7 mouse cellular contexts compared by ENCODE assay signal in the genomic region with DNA sequence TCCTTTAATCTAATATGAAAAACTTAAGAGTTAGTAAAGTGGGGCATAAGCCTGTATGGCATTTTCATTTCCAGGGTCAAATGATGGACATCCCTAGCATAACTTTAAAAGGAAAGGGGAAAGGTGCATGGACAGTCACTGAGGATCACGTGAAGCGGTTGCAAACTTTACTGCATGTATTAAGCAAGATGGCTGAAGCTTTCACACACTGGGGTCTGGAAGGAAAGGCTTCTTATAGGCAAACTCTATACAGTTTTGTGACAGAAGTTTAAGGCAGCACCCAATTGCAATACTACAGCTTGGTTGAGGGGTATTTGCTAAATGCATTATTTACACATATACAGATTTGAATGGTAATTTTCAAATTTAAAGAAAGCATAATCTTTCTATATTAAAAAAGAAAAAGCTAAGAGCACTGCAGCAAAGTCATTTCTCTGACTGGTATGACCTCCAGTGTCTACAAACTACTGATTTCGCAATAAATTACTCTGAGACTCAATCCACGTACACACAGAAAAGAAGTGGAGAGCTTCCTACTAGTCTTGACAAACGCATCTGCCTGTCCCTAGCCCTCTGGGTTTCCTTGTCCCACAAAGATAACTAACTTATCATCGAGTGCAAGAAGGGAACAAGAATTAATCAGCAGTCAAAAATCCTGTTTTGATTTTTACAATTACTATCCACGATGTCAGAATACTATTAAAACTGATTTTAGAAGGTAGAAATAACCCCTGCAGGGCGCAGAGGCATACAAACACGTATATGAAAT. TPM values are rescaled to one million over a fixed set of nuclear protein-coding genes. Genes with fewer than 3 reads are reported as not detected.
DNase-seq lines count a peak whose midpoint lies in the region; ATAC-seq and TF ChIP-seq lines count a peak whose summit lies in the region.

No protein-coding gene starts in this region.

- TF ChIP-seq POLR2A in limb, embryonic 14.5 days (IDR thresholded peaks at IDR 0.05; ENCODE audit: borderline replicate concordance, extremely low read depth, insufficient read depth, insufficient read length) = no peak

- peaks cover 39% of the 10 kb centered on the region for H3K79me2 ChIP-seq in C2C12 (ENCODE audit: control insufficient read depth, insufficient read depth)

- TF ChIP-seq CTCF in C2C12 (IDR thresholded peaks at IDR 0.05; ENCODE audit: control insufficient read depth, insufficient read depth, insufficient read length) (no peak), G1E (IDR thresholded peaks at IDR 0.05; ENCODE audit: low read depth, low read length) (no peak)

- 0 out of 2 replicates have a peak overlapping the region, but pooled peaks have one; percentile 16 for H3K9ac ChIP-seq in forebrain, embryonic 15.5 days (replicated peaks)
- peak overlapping the region; percentile 81 for H3K9ac ChIP-seq in limb, embryonic 14.5 days (ENCODE audit: low read depth, low read length, severe bottlenecking)

- H3K36me3 ChIP-seq in C2C12 (ENCODE audit: control insufficient read depth, insufficient read depth) (no peaks in the 10 kb centered on the region), G1E (replicated peaks) (no peaks in the 10 kb centered on the region)
- H3K36me3 ChIP-seq in forebrain, embryonic 15.5 days = no peaks in the 10 kb centered on the region
- H3K36me3 ChIP-seq in limb, embryonic 14.5 days (ENCODE audit: control insufficient read depth, insufficient read depth, low read length) = no peaks in the 10 kb centered on the region; the same call in 1 of the 2 replicates

- H3K79me3 ChIP-seq in C2C12 (ENCODE audit: low read depth) = peaks cover 8% of the 10 kb centered on the region

- peak overlapping the region; percentile 34 for H3K4me3 ChIP-seq in C2C12 (ENCODE audit: insufficient read depth, poor library complexity, severe bottlenecking)
- H3K4me3 ChIP-seq in G1E (ENCODE audit: low read depth, low read length) = peak overlapping the region; percentile 88
- H3K4me3 ChIP-seq in forebrain, embryonic 15.5 days = peak overlapping the region; percentile 66
- peak overlapping the region; percentile 76 for H3K4me3 ChIP-seq in limb, embryonic 14.5 days (replicated peaks; ENCODE audit: low read length)

- no peak overlapping the region for H3K27ac ChIP-seq in forebrain, embryonic 15.5 days (replicated peaks)
- peak overlapping the region; percentile 95 for H3K27ac ChIP-seq in limb, embryonic 14.5 days (replicated peaks; ENCODE audit: low read depth, low read length)

- H3K27me3 ChIP-seq in C2C12 (ENCODE audit: control insufficient read depth, insufficient read depth, insufficient read length) = no peaks in the 10 kb centered on the region
- peaks cover 7% of the 10 kb centered on the region for H3K27me3 ChIP-seq in G1E (ENCODE audit: insufficient read depth, low read length)
- H3K27me3 ChIP-seq in forebrain, embryonic 15.5 days = no peaks in the 10 kb centered on the region
- no peaks in the 10 kb centered on the region for H3K27me3 ChIP-seq in limb, embryonic 14.5 days (ENCODE audit: control insufficient read depth, insufficient read depth, low read length)

- 31% methylated on average over 9 of the region's 9 CpGs for WGBS in forebrain, embryonic 15.5 days
- 14% methylated on average over 9 of the region's 9 CpGs for WGBS in limb, embryonic 14.5 days

- 0 out of 2 replicates have a peak, but pooled peaks have one; percentile 6 for ATAC-seq in G1E (ENCODE audit: extremely low read depth, insufficient number of reproducible peaks, low FRiP score, poor library complexity, severe bottlenecking)
- no peak for ATAC-seq in forebrain, embryonic 15.5 days (replicated peaks)
- no peak for ATAC-seq in limb, embryonic 14.5 days (ENCODE audit: low FRiP score, low read depth)

- H3ac ChIP-seq in C2C12 (ENCODE audit: control insufficient read depth, insufficient read length, low read depth) = peak overlapping the region; percentile 31

- peak; percentile 6 for DNase-seq in G1E (ENCODE audit: low spot score)
- DNase-seq in limb, embryonic 14.5 days (ENCODE audit: low spot score) = peak; percentile 7
- DNase-seq in retina, postnatal 1 day = peak; percentile 24
- DNase-seq in urinary bladder, postnatal 25 days (ENCODE audit: low spot score) = no peak
- no peak for DNase-seq in right cerebral cortex, adult 2 months (ENCODE audit: low spot score in 2 of 2)

- peak overlapping the region; percentile 65 for H3K4me2 ChIP-seq in forebrain, embryonic 15.5 days (replicated peaks)
- H3K4me2 ChIP-seq in limb, embryonic 14.5 days (replicated peaks; ENCODE audit: low read depth, low read length, severe bottlenecking) = peak overlapping the region; percentile 56

- H3K9me3 ChIP-seq in G1E (replicated peaks) = no peaks in the 10 kb centered on the region
- H3K9me3 ChIP-seq in forebrain, embryonic 15.5 days = no peaks in the 10 kb centered on the region
- no peaks in the 10 kb centered on the region for H3K9me3 ChIP-seq in limb, embryonic 14.5 days (ENCODE audit: control insufficient read depth, low read length)

- H3K4me1 ChIP-seq in G1E (ENCODE audit: insufficient read depth, low read depth, low read length) = peaks cover 15% of the 10 kb centered on the region
- H3K4me1 ChIP-seq in forebrain, embryonic 15.5 days = peaks cover 24% of the 10 kb centered on the region
- H3K4me1 ChIP-seq in limb, embryonic 14.5 days (ENCODE audit: control insufficient read depth, insufficient read depth, low read length) = peaks cover 20% of the 10 kb centered on the region

TF ChIP-seq in C2C12, 6 proteins besides CTCF, POLR2A, EP300 and RAD21:
- TF ChIP-seq MYOD1 (IDR thresholded peaks at IDR 0.05; ENCODE audit: control insufficient read depth, insufficient read length, low read depth) (no peak), MYOG (IDR thresholded peaks at IDR 0.05; ENCODE audit: control insufficient read depth, extremely low read depth, insufficient read length) (no peak), USF1 (IDR thresholded peaks at IDR 0.05; ENCODE audit: low read depth) (peak; percentile 67), FOSL1 (IDR thresholded peaks at IDR 0.05; ENCODE audit: insufficient read depth, low read length, poor library complexity, severe bottlenecking) (no peak), MAX (IDR thresholded peaks at IDR 0.05) (no peak), CEBPB (IDR thresholded peaks at IDR 0.05; ENCODE audit: low read depth) (peak; percentile 86)
TF ChIP-seq in C2C12: peak in this region for 2.

RNA-seq across cellular contexts. Expression of a gene that starts 1.6 kb away (rescaled TPM):
- polyA plus RNA-seq in C2C12 (2012; fragmentation: generic; extraction: Trizol) (11.6 TPM), G1E (2012) (2.4 and 2.5 TPM in 2 replicates)
- total RNA-seq in G1E (2014; fragmentation: Nextera tagmentation) (13.1 and 17.7 TPM in 2 replicates), G1E (2017) (35.7 and 38.4 TPM in 2 replicates)
- 53.6 and 56.1 TPM in 2 replicates for polyA plus RNA-seq in forebrain, embryonic 15.5 days (2015; fragmentation: Nextera tagmentation; extraction: Ambion mirVana)
- polyA plus RNA-seq in limb, embryonic 14.5 days (2012; rRNA removed) = 38.9 and 53.3 TPM in 2 replicates
- 95.5 and 104 TPM in 2 replicates for polyA plus RNA-seq in limb, embryonic 14.5 days (2014; fragmentation: Nextera tagmentation; extraction: Ambion mirVana)

Comparison
In these comparisons a context has a peak if more than half of its experiments do, and no peak if none do; other contexts are left out.
1. H3K4me3 ChIP-seq: peak in every context shown above with its lines; median percentile 88 in G1E; 76 in limb, embryonic 14.5 days; 66 in forebrain, embryonic 15.5 days; 34 in C2C12.
2. DNase-seq: peak in G1E (single experiment), limb, embryonic 14.5 days (single experiment) and retina, postnatal 1 day (single experiment); none in urinary bladder, postnatal 25 days (single experiment) and right cerebral cortex, adult 2 months (0 of 2).